Mouse (Mus musculus): ENCODE data around the gene Samd13. TPM values are rescaled to one million over a fixed set of nuclear protein-coding genes. Genes with fewer than 3 reads are reported as not detected.

Samd13 gene
- total RNA-seq, 2 experiments from 2014 or later = 0.39 to 0.82 TPM

DNA sequence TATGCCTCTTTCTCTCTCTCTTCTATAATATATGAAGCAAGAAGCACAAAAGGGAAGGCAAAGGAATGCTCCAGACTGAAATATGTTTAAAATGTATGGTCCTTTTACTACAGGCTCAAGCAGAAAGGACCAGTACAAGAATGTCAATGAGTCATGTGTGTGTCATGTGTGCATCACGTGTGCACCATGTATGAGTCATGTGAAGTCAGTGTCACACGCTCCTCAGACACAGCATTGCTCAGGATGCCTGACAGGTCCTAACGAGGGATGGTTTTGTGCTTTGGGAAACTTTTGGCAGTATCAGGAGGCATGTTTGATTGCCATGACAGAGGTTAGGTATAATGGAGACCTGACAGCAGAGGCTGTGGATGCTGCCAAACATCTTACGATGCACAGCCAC is 9.2 kb downstream of the Samd13 start:
- DNase-seq = no peak
- intact Hi-C loops (cut with DNase I) = no loop called here

DNA sequence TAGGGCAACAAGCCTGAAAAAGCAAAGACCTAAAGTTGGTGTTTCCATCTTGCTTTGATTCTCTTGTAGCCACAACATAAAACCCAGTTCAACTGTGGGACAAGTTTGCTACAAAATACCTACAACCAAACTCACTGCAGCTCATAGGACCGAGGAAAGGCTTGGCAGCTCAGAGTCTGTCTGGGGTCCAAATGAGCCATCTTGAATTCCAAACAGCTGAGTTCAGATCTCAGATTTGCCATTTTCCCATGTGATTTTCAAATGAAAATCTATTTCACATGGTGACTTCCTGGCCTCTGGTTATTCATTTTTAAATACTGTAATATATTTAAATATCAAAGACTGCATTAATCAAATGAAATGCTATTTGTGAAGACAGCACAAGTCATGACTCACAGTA is 10.3 kb downstream of the Samd13 start:
- intact Hi-C loops (cut with DNase I) = no loop called here
- DNase-seq = no peak

DNA sequence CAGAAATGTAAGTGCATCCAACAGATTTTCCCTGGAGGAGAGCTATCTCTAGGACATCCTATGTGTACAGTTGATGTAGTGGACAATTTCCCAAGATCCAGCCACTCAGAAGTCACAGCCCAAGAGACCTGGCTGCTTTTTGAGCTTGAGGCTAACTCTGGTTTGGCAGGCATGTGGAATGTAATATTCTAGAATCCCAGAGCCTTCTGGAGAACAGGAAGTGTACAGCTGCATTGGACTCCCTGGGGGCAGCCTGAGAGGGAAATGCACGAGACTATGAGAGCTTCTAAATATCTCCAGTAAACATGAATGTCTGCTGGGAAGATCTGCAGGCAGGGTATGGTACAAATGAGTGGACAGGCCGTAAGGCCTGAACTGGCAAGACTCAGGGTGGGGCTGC is 14.3 kb downstream of the Samd13 start:
- intact Hi-C loops (cut with DNase I) = no loop called here
- peak in 1 of 2 experiments; percentile 10 for DNase-seq

DNA sequence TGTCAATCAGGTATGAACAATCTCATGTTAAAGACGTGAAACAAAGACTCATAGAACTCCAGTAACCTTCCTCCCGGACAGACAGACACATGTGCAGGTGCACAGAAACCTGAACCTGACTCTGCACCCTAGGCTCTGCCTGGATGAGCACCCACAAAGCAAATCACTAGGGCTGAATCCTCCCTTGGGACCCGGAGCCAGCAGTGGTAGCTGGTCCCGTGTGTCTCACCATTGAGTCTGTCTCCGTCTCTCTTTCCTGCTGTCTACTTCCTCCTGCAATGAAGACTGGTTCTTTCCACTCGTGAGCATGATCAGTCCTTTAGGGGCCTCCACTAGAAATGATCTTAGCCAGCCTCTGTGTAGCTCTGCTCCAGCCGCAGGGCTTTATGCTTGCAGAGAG is 23.5 kb downstream of the Samd13 start:
- no peak for DNase-seq
- intact Hi-C loops (cut with DNase I) = no loop called here

DNA sequence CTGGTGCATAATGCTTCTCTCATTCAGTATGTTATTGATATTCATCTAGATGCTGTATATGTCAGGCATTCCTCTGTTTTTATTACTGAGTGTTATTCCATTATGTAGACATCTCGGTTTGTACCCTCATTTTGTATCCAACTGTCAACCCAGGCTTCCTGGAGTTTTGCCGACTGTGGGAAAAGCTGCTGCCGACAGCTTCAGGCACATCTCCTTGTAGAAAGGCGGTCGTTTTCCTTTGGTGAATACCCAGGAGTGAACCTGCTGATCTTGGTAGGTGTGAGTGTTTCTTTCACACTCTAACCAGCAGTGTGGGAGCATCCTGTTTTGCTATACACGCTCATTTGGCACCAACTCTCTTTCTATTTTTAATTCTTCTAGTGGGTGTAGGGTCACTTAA is 24.4 kb downstream of the Samd13 start:
- DNase-seq = no peak
- intact Hi-C loops (cut with DNase I) = no loop called here

DNA sequence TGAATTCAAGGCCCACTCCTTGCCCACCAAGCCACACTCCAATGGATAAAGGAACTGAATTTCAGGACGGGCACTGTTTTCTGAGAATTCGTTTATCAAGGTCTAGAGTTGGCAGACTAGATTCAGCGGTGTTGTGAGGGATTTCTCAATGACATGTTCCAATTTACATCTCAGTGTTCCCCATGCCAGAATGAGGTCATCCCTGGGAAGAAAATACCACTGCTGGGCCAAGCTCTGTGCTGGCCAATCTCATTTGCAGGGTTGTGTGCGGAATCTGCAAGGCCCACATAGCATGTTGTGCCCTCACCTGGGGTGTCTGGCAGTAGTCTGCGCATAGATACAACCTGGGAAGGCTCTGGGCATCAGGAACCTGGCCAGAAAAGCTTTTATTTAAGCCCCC is 26.1 kb downstream of the Samd13 start:
- intact Hi-C loops (cut with DNase I) = no loop called here

DNA sequence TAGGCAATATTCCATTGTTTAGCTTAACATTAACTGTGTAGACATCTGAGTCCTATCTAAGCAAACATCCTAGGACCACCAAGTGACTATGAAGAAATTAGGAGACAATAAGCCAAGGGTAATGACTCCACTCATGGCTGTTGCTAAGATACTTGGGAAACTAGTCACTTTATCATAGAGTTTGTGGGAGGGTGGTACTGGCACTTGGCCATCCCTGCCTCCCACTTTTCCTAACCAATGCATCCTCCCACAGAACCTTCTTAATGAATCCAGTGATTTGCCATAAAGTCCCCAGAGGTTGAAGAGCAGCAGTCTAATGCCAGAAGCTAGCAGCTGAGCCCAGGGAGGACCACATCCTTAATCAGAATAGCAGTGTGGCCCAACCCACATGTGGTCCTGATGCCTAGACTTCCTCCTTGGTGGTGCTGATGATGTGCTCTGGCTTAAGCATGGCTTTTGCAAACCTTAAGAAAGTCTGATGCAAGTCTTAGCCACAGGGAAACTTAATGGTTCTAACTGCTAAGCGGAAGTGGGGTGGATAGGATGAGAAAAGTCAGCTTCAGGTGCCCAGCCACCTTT is 27.2 kb downstream of the Samd13 start:
- DNase-seq = no peak
- intact Hi-C loops (cut with DNase I) = no loop called here

More for the DNA sequence above, 26.1 kb downstream of the Samd13 start:
- DNase-seq = no peak

DNA sequence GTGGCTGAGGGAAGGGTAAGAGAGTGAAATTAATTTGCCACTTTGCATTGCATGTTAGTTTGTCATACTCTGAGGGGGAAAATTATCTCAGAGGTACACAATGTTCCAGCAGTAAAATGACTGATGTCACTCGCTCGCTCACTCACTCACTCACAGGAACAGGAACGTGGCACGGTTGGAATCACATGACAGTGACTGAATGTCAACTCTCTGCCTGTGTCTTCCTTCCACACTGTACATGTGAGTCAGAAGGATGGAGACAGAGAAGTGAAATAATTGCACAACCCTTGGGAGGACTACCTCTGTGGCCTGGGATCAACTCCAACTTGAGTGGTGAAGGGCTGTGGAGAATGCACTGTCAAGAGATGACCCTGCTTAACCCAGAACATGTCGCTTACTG is 28.0 kb downstream of the Samd13 start:
- intact Hi-C loops (cut with DNase I) = no loop called here
- no peak for DNase-seq

DNA sequence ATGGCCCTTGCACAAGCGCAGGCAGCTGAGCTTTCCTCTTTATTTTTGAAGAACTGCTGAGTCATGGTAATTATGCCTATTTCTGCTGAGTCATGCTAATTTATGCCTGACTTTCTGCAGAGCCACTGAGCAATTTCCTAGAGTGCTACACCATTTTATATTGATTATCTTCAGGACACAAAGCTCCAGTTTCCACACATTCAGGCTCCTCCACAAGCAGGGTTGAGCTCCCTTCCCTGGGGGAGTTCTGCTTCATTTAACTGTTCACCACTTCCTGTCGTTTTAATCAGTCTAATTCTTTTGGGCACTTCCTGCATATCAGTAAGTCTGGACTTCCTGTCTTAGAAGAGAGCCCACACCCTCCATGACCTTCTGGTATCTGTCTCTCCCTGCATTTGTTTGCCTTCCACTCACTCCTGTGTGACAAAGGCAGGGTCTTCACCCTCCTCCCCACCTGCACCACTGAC is 30.2 kb downstream of the Samd13 start:
- no peak for DNase-seq
- intact Hi-C loops (cut with DNase I) = no loop called here

DNA sequence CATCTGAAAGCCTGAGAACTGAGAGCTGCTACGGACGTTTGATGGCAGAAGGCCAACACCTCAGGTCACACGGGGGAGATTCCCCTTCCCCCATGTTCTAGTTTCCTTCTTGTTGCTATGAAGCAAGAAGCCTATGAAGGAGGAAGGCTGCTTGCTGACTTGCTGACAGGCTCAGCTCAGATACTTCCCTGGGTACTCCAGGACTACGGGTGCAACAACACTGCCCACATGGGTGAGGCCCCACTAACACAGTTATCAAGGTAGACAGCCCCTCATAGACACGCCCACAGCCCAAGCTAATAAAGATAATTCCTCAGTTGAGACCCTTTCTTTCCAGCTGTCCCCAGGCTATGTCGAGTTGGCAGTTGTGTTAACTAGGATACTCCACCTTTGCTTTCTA is 31.7 kb downstream of the Samd13 start:
- intact Hi-C loops (cut with DNase I) = no loop called here

DNA sequence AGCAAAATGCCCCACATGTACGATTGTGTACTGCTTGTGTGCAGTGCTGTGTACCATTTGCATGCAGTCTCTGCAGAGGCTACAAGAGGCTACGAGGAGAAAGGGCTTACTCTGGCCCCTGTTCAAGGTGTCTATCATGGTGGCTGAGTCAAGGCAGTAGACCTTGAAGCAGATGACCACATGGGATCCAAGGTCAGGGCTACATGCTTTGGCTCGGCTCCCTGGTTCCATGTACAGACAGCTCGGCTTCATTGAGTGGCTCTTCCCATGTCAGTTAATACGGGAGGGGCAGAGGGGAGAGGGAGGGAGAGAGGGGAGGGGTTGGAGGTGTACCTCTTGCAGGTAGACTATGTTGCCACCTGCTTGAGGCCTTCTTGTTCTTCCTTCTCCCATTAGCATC is 33.0 kb downstream of the Samd13 start:
- intact Hi-C loops (cut with DNase I) = no loop called here
- DNase-seq = no peak

More for the DNA sequence above, 31.7 kb downstream of the Samd13 start:
- no peak for DNase-seq

DNA sequence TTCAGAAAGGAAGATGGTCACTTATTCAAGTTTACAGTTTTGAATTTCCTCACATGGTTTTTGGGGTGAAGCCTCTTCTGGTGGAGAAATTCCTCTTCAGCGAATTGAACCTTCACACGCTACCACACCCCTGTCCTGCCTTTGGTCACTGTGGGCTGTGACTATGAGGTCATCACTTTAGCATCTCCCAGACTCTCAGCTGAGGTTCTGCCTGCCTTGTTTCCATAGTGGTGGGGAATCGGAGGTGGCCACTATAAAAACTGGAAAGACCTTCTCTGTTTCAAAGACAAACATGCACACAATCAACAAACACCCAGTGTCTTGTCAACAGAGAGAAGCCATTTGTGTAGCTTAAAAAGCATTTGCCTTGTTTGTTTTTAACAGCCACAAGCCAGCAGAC is 34.2 kb downstream of the Samd13 start, which contains the start of gene 4930503B20Rik:
Gene 4930503B20Rik, minus strand, starts transcription at position 101 of the 400 bp plus-strand sequence.
- DNase-seq = no peak
- intact Hi-C loops (cut with DNase I) = no loop called here

DNA sequence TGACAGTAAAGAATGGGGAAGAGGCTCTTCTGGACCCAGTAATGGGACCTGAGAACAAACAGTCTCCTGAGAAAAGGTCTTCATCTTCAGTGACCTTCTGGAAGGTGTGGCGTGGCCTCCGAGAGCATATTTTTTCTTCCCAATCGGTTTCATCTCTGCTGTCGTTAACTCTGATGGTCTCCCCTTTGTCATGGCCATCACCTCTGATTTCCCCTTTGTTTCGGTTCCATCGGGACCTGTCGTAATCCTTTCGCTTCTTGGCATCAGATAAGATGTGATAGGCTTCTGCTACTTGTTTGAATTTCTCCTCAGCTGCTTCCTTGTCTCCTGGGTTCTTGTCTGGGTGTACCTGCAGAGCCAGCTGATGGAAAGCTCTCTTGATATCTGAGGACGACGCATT is 34.7 kb downstream of the Samd13 start:
- intact Hi-C loops (cut with DNase I) = no loop called here
- DNase-seq = no peak

DNA sequence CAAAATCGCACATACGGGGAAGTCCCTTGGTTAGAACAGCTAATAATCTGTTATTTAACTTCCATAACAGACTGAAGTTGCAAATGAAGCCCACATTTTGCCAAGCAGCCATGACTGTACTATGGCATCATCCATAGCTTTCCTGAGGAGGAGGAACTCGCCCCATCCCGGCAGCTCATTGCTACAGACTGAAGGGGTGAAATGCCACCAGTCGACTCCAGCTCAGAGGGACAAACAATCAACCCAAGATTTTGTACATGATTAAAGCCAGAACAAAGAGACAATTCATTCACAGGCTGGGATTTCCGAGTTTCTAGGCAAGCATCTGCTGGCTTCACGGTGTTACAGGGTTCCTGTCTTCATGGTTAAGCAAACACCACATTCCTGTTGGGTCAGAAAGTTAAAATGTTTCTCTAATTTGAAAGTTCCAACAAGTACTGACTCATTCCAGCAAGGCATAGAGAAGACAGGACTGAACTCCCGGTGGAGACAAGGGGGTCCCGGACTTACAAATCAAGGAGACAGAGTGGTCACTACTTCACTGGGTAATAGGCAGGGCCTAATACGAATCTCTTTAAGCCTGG is 36.0 kb downstream of the Samd13 start:
- intact Hi-C loops (cut with DNase I) = no loop called here
- DNase-seq = no peak

DNA sequence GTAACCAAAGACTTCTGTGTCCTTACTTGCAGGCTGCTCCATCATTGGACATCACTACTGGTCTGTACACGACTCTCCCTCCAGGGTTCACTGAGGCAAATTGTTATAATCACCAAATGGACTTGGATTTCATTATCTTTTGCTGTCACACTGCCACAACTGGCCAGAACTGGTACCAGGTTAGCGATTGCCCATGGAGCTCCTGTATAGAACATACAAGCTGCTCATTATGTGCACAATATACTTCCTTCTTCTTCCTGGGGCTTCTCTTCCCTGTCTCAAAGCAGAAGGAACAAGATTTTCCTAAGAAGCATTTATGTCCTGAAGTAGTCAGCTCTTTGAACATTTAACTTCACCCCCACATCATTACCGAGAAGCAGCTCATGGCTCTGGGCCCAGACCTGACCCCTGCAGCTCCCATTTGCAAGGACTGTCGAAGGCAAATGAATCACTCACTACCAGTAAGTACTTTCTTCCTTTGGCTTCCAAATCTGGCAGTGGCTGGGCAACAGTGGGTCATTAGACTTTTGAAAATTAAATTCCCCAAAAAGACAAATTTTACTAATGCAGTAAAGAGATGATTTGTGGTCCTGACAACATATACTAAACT is 43.5 kb downstream of the Samd13 start:
- no peak for DNase-seq
- intact Hi-C loops (cut with DNase I) = no loop called here

DNA sequence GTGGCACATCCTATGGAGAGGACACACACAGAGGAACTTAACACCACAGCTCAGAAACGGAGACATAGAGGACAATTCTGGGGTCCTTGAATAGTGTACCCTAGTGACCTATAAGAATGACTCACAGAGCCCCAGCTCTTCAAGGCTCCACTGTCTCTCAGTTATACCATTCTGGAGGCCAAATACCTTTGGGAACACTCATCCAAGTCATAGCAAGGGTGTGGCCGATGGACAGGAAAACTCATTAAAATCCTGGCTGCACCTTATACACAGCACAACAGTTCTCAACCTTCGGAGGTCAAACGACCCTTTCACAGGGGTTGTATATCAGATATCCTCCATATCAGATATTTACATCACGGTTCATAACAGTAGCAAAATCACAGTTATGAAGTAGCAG is 52.9 kb downstream of the Samd13 start:
- intact Hi-C loops (cut with DNase I) = no loop called here
- DNase-seq = no peak

DNA sequence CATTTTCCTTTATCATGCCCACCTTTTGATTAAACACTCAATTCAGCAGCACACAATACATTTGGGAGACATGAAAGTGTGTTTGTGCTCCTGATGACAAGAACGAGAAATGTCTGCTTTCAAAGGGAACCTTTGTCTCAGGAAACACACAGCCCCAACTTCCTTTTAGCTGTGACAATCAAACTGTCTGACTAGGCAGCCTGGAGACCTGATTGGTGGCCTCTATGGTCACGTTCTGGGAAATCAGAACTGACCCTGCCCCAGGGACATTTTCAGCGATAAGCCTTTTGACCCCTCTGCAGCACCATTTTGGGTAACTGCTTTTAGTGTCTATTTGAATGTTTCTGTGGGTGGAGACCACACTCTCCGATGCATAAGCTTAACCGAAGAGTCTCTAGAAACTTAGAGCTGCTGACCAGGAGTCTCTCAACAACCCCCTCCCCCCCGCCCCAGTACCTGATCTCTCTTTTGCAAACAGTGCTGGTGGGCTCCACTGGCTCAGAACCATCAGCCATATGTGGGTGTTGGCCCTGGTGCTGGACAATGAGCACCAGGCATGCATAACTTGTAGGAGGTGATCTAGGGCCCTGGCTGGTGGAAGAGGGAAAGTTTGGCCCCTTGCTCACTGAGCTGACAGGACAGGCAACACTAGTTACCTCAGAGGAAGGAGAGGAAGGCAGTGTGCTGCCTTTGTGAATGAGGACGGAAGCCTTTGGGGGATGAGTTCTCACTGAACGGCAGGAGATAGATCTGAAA is 57.0 kb downstream of the Samd13 start:
- DNase-seq = no peak
- intact Hi-C loops (cut with DNase I) = no loop called here

DNA sequence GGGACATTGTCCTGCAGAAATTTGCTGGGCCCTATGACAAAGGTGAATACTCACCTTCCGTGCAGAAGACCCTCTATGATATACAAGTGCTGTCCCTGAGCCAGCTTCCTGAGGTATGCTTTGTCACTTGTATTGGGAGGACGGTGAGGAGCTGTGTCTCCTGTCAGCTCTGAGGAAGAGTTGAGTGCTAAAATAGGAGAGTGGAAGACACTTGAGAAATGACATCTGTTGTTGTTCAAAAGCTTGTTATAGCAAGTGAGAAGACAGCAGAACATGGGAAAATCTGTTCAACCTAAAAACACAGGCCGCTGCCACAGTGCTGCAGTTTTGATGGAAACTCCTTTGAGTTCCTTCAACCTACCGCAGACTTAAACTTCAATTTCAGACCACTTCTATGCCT is 59.6 kb downstream of the Samd13 start:
- intact Hi-C loops (cut with DNase I) = no loop called here
- no peak for DNase-seq

DNA sequence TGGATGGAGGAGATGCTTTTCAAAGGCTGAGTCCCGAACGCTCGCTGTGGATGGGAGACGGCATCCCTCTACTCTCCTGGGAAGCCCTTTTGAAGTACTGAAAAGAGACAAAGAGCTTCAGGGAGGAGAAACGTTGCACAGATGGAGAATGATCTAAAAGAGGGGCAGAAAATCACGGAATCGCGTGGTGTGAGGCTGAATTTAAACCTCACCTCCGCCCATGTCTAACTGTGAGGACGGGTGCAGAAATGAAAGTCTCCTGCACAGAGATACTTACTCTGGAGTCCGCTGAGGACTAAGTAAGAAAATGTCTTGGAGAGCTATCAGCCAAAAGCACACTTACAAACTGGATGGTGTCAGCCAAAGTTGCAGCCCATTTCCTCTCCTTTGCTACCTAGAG is 63.4 kb downstream of the Samd13 start:
- intact Hi-C loops (cut with DNase I) = no loop called here
- no peak for DNase-seq

DNA sequence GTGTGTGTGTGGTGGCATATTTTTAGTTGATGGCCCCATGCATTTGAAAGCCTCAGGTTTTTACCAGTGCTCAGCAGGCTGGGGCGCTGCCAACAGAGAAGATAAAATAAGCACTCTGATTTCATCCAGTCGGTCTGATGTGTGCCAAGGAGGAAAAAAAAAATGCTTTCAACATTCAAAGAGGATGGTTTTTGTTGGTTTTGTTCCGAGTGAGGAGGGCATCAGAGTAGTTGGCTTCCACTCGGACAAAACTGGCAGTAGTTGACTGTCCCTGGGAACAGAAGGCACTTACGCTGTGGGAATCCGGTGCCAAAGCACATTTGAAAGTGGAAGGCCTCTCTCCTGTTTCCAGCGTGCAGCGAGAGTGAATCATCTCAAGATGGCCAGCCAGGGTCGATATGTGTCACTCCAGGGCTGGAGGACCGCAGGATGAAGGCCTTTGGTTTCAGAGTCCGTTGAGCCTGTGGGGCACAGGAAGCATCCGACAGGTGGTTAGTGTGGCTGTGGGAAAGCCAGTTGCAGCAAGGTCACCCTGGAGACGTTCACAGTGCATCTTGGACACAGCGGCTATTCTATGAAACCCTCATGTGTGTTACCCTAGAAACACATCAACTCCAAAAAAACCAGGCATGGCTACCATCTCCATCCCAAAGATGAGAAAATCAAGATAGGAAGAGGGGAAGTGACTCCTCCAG is 64.7 kb downstream of the Samd13 start:
- DNase-seq = no peak
- intact Hi-C loops (cut with DNase I) = no loop called here

DNA sequence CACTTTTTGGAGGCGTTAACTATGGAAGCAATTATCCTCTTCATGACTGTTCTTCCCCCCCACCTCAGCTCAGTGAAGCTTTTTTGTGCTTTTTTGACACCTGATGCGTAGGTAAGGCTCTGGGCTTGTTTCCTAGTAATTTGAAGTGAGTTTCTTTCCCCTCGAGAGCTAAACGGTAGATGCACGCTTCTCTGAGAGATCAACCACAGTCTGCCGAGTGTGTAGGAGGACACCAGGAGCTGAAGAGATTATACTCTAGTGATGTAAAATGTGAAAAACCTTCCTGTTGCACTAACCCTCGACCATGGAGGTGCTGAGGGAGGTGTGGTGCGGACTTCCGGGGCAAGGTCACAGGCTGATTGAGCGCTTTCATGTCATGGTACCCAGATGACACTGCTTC is 65.3 kb downstream of the Samd13 start:
- no peak for DNase-seq
- intact Hi-C loops (cut with DNase I) = no loop called here

All from gastrocnemius, postnatal 36 days (tissue).